Mouse (Mus musculus): Measurements from ENCODE around the gene Hecw2. TPM values are rescaled to one million over a fixed set of nuclear protein-coding genes. Genes with fewer than 3 reads are reported as not detected.

Hecw2 gene
- total RNA-seq, 4 experiments from 2014 or later = 6.2 to 14.2 (median 10.5) TPM

DNA sequence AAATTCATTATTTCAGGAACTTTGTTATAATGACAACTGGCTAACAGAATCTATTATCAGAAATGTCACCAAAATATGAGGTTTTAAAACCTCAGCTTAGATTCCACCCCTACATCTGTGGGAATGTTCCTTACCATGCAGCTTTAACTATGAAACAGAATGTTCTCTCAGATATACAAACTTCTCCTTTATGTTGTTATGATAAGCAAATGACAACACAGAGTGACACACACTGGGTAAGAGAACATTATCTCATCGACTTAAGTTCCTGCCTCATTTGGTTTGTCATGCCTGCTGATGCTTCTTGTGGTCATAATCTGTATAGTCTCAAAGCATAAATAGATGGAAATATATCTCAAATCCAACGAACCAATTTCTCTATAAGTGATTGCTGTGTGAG lies 312.5 kb downstream of the Hecw2 start:
- DNase-seq = no peak

DNA sequence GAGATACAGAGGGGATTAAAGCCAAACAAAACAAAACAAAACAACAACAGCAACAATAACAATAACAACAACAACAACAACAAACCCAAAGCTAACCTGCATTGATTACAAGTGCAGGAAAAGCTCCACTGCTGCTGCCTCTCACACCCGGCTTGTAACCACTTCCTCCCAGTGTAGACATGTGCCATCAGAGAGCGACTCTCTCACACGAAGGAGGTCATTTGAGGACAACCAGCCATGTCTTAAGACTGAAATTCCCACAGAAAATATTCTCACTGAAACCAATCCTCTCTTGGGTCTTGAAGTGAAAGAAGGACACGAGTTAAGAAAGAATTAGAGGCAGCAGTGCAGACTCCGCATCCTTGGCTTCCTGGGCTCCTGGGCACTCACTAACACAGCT lies 319.0 kb downstream of the Hecw2 start:
- no peak for DNase-seq

DNA sequence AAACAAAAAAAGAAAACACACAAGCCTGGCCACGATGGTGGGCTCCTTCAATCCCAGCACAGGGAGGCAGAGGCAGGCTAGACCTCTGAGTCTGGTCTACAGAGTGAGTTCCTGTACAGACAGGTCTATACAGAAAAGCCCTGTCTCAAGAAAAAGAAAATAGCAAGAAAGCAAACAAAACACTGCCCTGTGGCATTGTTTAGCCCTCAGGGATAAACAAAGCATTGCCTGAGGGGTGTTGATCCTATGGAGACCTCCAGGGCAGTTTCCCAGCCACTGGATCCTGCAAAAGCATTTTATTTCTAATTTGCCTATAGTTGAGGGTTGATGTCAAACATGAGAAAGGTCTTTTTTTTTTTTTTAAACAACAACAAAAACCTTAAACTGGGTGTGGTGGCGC lies 327.7 kb downstream of the Hecw2 start:
- no peak for DNase-seq

DNA sequence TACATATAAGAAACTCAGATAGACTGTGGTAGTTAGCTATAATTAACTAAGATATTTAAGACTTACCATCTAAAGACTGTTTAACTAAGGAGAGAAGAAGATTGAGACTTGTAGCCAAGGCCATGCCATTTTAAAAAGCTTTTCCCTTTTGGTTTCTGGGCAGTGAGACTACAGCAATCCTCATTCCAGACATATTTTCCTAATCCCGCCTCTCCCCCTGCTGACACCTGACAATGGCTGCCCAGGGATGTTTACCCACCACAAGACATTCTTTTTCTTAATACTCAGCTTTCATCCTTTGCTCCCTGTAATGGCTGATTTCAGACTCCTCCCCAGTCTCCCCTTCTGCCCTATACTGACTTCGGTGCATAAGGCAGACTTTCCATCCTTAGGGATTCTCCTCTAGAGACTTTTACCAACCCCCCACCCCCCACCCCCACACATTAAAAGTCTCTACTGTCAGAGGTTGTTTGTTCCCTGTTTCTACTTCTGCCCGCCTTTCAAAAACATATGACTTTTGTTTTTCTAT lies 328.5 kb downstream of the Hecw2 start:
- no peak for DNase-seq

DNA sequence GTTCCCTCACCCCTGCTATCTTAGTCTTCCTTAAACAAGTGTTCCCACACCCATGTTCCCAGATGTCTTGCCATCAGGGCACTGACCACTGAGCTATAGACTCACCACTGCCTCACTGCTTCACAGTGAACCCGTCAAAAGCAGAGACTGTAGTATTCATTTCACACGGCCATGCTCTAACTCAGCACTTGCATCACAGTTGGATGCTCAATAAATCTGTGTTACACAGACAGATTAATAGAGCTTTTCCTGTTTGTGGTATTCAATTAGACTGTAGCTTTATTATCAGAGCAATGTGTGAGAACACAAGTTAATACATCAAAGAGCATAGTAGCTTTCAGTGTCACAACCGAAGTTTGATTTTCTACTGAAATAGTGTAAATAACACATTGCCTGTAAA lies 330.9 kb downstream of the Hecw2 start:
- no peak for DNase-seq

DNA sequence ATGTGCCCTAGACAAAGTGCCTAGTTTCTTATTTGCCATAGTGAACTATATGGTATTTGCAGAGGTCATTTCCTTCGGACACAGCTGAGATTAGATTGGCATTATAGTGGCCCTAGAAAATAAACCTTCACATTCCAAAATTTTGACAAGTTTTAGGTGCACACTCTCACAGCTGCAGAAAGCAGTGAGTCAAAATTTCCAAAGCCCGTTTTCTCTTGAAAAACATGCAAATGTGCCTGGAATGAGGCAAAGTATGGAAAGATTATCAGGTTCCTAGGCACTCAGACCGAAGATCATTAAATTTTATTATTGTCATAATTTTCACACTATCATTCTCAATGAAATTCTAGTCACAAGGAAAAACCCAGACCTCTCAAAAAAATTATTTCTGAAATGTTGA lies 334.4 kb downstream of the Hecw2 start:
- no peak for DNase-seq

DNA sequence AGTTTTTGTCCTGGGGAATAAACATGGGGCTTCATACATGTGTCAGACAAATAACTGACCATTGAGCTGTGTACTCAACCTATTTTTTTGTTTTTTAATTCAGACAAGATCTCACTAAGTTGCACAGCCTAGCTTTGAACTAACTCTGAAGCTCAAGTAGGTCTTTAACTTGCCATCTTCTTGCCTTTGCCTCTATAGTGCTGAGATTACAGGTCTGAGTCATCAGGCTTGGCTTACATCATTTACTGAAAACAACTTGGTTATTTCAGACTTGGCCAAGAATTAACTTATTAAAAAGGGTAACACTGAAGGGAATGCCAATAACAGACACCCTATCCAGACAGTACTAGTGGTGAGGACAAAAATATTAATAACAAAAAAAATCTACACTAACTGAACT lies 335.8 kb downstream of the Hecw2 start:
- DNase-seq = no peak

DNA sequence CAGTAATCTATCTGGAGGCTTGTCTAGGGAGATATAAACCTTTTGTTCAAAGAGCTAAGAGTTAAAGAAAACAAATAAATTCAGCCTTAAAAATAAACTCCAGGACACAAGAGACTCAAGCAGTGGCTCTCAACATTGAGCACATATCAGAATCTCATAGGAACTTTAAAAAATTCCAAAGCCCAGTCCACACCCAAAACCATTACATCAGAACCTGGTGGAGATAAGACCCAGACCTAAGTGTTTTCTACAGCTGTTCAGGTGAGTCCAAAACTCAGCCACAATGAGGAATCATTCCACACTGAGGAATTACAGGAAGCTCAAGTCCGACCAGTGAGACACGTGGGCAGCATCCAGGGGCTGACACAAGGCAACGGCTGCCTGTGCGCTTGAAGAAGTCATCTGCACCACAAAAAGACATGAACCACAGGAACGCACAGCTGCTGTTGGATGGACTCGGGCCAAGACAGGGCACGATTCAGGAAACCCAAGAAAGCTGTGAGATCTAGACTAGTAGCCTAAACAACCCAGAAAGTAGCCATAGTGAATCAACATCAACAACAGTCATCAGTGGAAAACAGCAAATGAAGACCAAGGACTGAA lies 338.4 kb downstream of the Hecw2 start:
- no peak for DNase-seq

DNA sequence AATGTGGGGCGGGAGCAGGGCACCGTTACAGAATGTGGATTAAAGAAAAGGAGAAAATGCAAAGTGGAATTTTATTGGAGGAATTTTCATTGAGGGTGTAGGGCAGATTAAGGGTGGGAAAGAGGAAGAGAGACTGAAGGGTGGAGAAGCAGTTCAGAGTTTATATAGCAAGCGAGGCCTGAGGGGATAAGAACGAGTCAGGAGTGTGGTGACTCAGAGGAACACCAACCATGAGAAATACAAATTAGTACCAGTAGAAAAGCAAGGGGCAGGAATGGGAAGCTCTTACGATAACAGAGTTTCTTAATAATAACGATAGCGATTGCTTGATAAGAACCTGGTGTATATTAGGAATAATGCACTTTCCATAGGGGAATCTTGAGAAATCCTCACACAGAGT lies 339.2 kb downstream of the Hecw2 start:
- no peak for DNase-seq

DNA sequence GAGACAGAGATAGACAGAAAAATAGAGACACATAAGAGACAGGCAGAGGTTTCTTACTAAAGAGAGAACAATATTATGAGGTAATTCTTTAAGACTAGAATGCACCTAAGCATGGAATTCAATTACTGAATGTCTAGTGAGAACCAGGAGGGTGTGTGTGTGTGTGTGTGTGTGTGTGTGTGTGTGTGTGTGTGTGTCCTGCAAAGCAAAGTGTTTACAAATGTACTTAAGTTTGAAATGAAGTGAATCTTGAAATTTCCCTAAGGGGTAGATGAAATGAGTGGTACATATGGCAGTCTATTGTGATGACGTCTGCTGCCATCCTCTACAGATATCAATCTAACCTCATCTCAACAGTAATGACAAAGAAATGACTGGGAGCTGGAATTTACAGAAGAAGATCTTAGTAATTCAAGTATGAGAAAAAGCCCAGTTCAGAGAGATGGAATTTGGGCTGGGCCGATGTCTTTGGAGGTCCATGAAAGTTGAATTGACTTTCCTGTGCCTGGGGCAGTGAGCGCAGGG lies 342.8 kb downstream of the Hecw2 start:
- DNase-seq = no peak

DNA sequence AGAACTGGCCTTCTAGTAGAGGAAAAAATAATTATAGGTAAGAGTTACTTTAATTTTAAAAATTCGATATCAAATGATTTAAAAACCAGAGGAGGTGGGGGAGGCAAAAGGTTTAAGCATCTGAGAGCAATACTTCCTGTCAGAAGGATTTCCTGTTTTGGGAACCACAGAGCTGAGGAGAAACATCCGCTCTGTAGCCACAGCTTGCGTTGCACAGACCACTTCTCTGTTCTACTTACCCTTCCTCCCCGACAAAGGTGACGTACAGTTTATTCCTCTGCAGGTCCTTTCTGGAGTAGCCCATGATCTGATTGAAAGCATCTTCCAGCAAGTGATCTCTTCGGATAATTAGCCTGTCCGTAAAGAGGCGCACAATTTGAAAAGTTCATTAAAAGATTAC lies 343.6 kb downstream of the Hecw2 start:
- DNase-seq = peak; percentile 9

DNA sequence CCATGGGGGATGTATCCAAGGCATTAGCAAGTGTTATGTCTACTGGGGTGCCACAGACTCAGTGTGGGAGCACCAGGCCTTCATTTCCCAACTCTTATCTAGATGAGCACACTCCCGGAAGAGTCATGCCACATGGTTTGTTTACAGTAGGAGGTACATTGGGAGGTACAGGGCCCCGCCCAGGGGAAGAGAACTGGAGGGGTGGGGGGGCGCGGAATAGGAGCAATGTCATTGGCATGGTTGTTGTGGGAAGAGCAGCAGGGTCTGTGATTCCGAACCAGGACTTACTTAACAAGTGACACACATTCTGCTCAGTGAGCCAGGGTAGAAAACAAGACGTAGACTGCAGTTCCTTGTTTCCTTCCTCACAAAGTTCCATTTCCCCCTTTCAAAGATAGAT lies 344.1 kb downstream of the Hecw2 start:
- DNase-seq = no peak

DNA sequence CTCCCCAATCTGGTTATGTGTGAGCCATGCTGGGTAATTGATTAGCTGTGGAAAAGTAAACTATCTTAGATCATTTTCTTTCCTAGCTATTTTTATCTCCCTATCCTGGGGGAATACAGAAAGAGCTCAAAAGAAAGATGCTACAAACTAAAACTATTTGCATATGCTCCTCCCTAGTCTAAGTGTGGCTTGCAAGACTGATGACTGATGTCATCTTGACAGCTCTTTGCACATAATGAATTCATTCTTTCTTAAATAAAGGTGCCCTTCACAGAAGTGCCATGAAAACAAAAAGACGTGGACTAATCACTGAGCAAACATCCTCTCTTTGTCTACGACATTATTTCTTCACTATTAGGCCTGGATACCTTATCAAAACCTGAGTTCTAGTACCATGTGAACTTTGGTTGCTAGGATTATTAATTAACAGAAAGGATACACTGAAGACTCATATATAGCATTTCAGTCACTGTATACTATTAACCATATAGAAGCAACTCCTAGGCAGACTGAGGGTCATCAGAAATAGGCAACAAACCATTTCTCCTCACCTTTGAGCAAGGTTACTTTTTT lies 348.2 kb downstream of the Hecw2 start:
- DNase-seq = no peak

DNA sequence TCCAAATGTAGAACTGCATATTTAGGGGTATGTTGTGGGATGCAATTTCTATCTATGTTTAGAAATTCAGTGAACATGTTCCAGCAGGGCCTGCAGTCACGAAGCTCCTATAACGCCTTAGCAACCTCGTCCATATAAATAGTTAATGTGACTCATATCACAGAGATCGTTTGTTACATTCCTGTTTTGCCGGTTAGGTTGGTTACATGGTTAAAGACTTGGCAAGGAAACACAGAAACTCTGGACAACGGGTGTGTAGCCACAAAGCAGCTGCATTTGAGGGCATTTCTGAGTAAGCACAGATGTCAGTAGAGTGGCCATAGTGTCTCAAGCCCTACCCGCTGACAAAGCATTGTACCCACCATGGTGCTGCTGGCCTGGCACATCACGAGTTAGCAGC lies 349.1 kb downstream of the Hecw2 start:
- DNase-seq = no peak

DNA sequence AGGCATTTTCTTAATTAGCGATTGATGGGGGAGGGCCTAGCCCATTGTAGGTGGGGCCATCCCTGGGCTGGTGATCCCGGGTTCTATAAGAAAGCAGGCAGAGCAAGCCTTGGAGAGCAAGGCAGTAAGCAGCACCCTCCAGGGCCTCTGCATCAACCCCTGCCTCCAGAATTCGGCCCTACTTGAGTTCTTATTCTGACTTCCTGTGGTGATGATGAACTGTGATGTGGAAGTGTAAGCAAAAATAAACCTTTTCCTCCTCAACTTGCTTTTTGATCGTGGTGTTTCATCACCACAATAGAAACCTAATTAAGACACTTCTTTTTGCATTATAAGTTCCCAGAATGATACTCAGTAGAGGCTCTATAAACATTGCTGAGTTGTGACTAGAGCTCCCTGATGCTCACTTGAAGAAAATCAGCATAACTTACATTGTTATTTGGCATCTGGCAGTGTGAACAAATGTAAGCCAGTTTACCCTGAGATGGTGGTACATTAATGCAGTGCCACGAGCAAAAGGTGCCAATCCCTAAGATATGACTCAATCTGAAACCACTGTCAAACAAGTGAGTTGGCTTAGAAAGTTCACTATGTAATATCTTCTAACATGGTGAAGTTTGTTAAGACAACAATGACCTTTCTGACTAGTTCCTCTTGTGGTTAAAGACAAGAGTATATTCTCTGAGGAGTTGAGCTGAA lies 349.9 kb downstream of the Hecw2 start:
- no peak for DNase-seq

DNA sequence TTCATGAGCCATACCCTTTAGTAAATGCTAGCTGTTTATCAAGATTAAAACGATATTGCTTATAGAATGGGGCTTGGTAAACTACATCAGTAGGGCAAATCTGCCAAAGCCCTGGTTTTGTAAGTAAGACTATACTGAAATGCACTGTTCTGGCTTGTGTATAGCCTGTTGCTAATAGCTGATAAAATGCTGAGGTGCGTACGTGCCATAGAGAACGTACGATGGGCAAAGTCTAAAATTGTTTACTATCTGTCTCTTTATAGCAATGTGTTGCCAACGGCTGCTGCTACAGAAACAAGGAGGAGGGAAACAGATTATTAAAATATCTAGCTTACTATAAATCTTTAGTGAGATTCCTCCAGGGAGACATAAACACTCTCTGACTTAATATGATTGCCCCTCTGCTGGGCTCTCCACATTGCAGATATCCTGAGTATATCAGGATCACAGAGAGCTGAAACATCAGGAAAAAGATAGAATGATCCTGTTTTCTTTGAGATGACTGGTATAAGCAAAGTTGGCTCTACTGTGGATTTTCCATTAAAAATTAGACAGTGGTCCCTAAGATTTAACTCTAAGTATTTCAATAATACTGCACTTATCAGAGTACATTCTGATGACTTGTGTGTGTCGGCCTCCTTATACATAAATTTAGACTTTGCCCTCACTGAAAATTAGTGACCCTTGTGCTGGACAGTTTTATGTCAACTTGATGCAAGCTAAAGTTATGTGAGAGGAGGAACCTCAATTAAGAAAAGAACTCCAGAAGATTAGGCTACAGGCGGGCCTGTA lies 350.6 kb downstream of the Hecw2 start:
- DNase-seq = no peak

DNA sequence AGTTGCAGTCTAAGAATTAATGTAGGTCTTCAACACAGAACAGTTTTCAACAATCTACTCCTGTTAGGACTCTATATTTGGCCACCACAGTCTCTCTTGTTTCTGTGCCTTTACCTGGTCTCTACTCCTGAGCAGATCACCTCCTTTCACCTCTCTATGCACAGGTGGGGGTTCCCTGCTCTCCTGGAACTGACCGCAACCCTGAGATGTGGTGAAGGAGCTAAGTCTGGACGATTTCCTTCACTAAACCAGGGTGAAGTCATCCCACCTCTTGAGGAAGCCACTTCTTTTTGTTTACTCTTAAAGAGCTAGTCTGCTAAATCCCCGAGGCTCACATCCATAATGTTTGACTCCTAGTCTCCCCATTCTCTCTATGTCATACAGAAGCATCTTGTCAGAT lies 351.9 kb downstream of the Hecw2 start:
- DNase-seq = no peak

DNA sequence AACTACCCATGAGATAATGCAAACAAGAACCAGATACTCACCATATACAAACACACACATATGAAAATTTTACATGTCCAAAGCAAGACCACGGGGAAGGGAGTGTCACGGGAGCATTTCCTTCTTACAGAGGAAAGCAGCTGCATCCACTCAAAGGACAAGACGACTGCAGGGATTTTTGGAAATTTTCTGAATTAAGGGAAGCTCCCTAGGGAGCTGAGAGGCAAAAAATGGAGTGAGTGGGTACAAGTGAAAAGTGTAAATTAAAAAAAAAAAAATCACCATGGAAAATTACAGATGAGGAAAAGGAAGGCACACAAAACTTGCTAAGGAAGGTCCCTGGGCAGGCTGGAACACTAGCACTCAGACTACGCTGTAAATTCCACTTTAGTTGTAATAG lies 353.9 kb downstream of the Hecw2 start:
- no peak for DNase-seq

DNA sequence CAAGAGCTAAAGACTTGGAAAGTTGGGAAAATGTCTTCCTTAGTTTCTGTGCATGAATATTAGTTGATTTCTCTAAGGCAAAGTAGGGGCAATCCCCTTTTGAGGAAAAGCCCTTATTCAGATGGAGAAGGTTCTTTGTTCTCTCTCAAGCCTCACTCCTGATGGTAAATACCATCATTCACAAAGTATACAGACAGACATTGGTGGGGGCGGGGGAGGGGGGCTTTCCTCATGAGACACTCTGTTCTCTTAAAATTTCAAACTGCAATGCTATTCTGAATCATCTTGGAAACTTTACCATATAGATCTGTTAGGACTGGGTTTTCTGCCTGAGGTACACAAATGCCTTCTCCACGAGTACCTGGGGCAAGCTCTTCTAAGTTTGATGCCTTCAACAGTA lies 355.6 kb downstream of the Hecw2 start:
- DNase-seq = no peak

DNA sequence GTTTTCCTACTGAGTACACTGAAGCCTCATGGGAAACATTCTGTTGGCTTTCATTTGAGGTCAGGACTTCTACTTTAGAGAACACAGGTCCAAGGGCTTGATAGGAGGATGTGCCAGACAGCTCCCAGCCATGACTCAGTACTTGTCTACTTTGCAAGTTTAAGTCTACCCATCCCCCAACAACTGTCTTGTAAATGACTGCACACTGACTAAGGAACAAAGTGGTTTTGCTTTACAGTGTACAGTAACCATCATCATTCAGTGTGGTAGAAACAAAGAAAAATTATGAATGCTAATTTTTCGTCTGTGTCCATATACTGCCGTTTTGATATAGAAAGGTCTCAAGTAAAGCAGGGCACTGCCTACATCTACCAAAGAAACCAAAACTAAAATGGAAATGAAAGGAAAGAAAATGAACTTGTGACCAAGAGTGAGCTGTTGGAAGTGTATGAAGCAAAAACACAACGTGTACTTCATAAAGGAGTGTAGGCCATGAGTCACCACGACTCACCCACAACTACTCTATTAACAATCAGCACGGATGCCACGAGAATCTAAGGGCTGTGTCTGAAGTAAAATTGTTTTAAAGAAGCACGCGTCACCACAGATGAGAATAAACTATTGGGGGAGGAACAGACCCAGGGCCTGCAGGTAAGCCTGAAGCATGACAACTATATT lies 356.6 kb downstream of the Hecw2 start:
- no peak for DNase-seq

DNA sequence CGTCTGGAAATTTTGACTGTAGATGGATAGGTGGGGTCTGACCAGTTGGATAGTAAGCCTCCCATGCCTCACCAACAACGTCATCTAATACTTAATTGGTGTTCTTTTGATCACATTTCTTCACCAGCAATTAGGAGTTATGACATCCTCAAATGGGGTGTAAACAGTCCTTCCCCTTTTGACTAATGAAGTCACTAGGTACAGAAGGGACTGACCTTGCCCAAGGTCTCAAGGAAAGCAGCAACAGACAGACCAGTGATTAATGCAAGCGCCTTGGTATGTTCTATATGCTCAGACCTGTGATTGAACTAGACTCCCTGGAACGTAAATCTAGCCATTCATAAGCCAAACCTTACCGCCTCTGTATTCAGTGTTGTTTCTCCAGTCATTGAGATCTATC lies 364.7 kb downstream of the Hecw2 start:
- DNase-seq = no peak

DNA sequence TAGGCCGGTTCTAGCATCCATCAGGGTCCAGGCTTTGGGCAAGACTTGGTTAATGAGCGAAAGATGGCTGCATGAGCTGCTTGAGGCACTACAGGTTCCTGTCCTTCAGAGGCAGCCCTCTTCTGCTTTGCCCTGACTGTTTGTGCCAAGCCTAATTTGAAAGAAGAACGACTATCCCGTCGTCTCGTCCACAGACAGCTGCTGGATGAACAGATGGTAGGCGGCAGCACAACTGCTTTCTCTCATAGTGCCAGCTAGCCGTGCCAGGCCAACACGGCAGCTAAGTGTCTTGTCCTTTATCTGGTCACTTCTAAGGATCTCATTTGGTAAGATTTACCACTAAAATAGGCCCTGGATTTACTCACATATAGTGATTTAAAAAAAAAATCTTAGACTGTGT lies 365.9 kb downstream of the Hecw2 start:
- no peak for DNase-seq
